Mouse (Mus musculus) CH12.LX (cell line): Measurements from ENCODE around the gene 2310033P09Rik. TPM values are rescaled to one million over a fixed set of nuclear protein-coding genes. Genes with fewer than 3 reads are reported as not detected.

Source experiments
- DNase-seq: peaks from one replicate; pipeline ENCODE4 v3.0.0-alpha.2; 2013; ENCODE audit errors: extremely low read depth
- H3K27ac ChIP-seq: 2 replicates; pipeline ENCODE4 v1.5.1; 2012; ENCODE audit warnings: low read depth, mild to moderate bottlenecking, control low read depth, moderate library complexity; ENCODE audit not compliant: insufficient read depth
- H3K27me3 ChIP-seq: replicated peaks from 2 replicates; pipeline ENCODE3; 2012; ENCODE audit warnings: inconsistent platforms
- H3K36me3 ChIP-seq, 2 experiments: replicated peaks in 1 of 2; 2 replicates each; pipeline versions ENCODE3 to v1.6.1; 2012; ENCODE audit warnings: inconsistent platforms in 1 of 2, low read length in 1 of 2, mild to moderate bottlenecking in 1 of 2, mixed read lengths in 1 of 2, moderate library complexity in 1 of 2; ENCODE audit not compliant: control insufficient read depth in 1 of 2, insufficient read depth in 1 of 2
- H3K4me1 ChIP-seq, 2 experiments: 2 replicates each; pipeline ENCODE4 v1.6.1; 2012; ENCODE audit warnings: inconsistent platforms in 1 of 2, moderate library complexity in 1 of 2; ENCODE audit not compliant: insufficient read depth in 2 of 2, control insufficient read depth in 1 of 2
- H3K4me2 ChIP-seq: 2 replicates; pipeline ENCODE4 v1.6.1; 2012; ENCODE audit warnings: low read depth, mild to moderate bottlenecking, control low read depth; ENCODE audit not compliant: poor library complexity, insufficient read depth, severe bottlenecking
- H3K4me3 ChIP-seq, 3 experiments: fragments of 150-350 bp in 1 of 3; sonication (generic) in 1 of 3; replicated peaks in 1 of 3; 2 replicates each; pipeline versions ENCODE3 to v1.5.1; 2011 to 2012; ENCODE audit warnings: low read depth in 2 of 3, low read length in 2 of 3, mild to moderate bottlenecking in 2 of 3, moderate library complexity in 2 of 3, control low read depth in 1 of 3, improper control_type of control experiment in 1 of 3, inconsistent platforms in 1 of 3, mixed read lengths in 1 of 3; ENCODE audit not compliant: poor library complexity in 1 of 3
- H3K79me2 ChIP-seq: replicated peaks from 2 replicates; pipeline ENCODE4 v1.6.1; 2012; ENCODE audit warnings: mild to moderate bottlenecking, moderate library complexity; ENCODE audit not compliant: control insufficient read depth, poor library complexity, insufficient read depth, severe bottlenecking; ENCODE audit errors: extremely low read depth
- H3K9ac ChIP-seq: 2 replicates; pipeline ENCODE4 v1.6.1; 2012; ENCODE audit warnings: low read depth, mild to moderate bottlenecking, control low read depth, moderate library complexity; ENCODE audit not compliant: insufficient read depth
- H3K9me3 ChIP-seq: replicated peaks from 2 replicates; pipeline ENCODE3; 2012; ENCODE audit warnings: low read length, inconsistent platforms, mixed read lengths
- BHLHE40 ChIP-seq: IDR thresholded peaks from 2 replicates; pipeline ENCODE4 v1.6.1; 2011; ENCODE audit warnings: mild to moderate bottlenecking, low read depth, low read length, improper control_type of control experiment
- CTCF ChIP-seq, 2 experiments: IDR thresholded peaks in 1 of 2; conservative IDR thresholded peaks in 1 of 2; 2 replicates each; pipeline ENCODE4 v1.5.1; 2011 to 2012; ENCODE audit warnings: low read depth in 2 of 2, low read length in 2 of 2, improper control_type of control experiment in 1 of 2, inconsistent platforms in 1 of 2, mild to moderate bottlenecking in 1 of 2, moderate library complexity in 1 of 2
- EP300 ChIP-seq: IDR thresholded peaks from 2 replicates; pipeline ENCODE4 v1.6.1; 2011; ENCODE audit warnings: low read length, improper control_type of control experiment
- ETS1 ChIP-seq: conservative IDR thresholded peaks from 2 replicates; pipeline ENCODE4 v1.6.1; 2012; ENCODE audit warnings: low read depth, mild to moderate bottlenecking, inconsistent platforms, low read length, improper control_type of control experiment, moderate library complexity
- GABPA ChIP-seq: IDR thresholded peaks from 2 replicates; pipeline ENCODE4 v1.6.1; 2012; ENCODE audit warnings: low read depth, low read length, improper control_type of control experiment, inconsistent platforms; ENCODE audit not compliant: insufficient replicate concordance
- HCFC1 ChIP-seq: IDR thresholded peaks from 2 replicates; pipeline ENCODE4 v1.6.1; 2012; ENCODE audit warnings: low read depth, mild to moderate bottlenecking, inconsistent platforms, low read length, improper control_type of control experiment
- IRF4 ChIP-seq: IDR thresholded peaks from 2 replicates; pipeline ENCODE4 v1.6.1; 2014; ENCODE audit warnings: low read depth, mild to moderate bottlenecking, inconsistent platforms, low read length, improper control_type of control experiment
- JUN ChIP-seq: IDR thresholded peaks from 2 replicates; pipeline ENCODE4 v1.6.1; 2011; ENCODE audit warnings: low read depth, mild to moderate bottlenecking, low read length, improper control_type of control experiment, moderate library complexity; ENCODE audit not compliant: insufficient read depth
- JUND ChIP-seq: conservative IDR thresholded peaks from 2 replicates; pipeline ENCODE4 v1.6.1; 2011; ENCODE audit warnings: low read depth, low read length, improper control_type of control experiment
- MAX ChIP-seq: IDR thresholded peaks from 2 replicates; pipeline ENCODE4 v1.6.1; 2011; ENCODE audit warnings: low read length, improper control_type of control experiment
- MEF2A ChIP-seq: IDR thresholded peaks from 2 replicates; pipeline ENCODE4 v1.6.1; 2014; ENCODE audit warnings: low read depth, mild to moderate bottlenecking, inconsistent platforms, low read length, improper control_type of control experiment, borderline replicate concordance
- MXI1 ChIP-seq: IDR thresholded peaks from 2 replicates; pipeline ENCODE4 v1.6.1; 2011; ENCODE audit warnings: mild to moderate bottlenecking, low read depth, low read length, improper control_type of control experiment
- MYC ChIP-seq: IDR thresholded peaks from 2 replicates; pipeline ENCODE4 v1.6.1; 2011; ENCODE audit warnings: low read depth, mild to moderate bottlenecking, improper control_type of control experiment, low read length
- NELFE ChIP-seq: IDR thresholded peaks from 2 replicates; pipeline ENCODE4 v1.6.1; 2011; ENCODE audit warnings: low read depth, low read length, improper control_type of control experiment
- NRF1 ChIP-seq: IDR thresholded peaks from 2 replicates; pipeline ENCODE4 v1.6.1; 2014; ENCODE audit warnings: low read depth, mild to moderate bottlenecking, inconsistent platforms, low read length, improper control_type of control experiment, moderate library complexity
- PAX5 ChIP-seq: IDR thresholded peaks from 2 replicates; pipeline ENCODE4 v1.6.1; 2012; ENCODE audit warnings: low read length, inconsistent platforms, mixed read lengths
- POLR2A ChIP-seq: IDR thresholded peaks from 2 replicates; pipeline ENCODE4 v1.6.1; 2011; ENCODE audit warnings: low read depth, mild to moderate bottlenecking, improper control_type of control experiment, low read length
- POLR2AphosphoS2 ChIP-seq: IDR thresholded peaks from 2 replicates; pipeline ENCODE4 v1.6.1; 2011; ENCODE audit warnings: low read depth, low read length, improper control_type of control experiment
- RAD21 ChIP-seq: IDR thresholded peaks from 2 replicates; pipeline ENCODE4 v1.6.1; 2011; ENCODE audit warnings: low read depth, mild to moderate bottlenecking, low read length, improper control_type of control experiment, moderate library complexity
- SIN3A ChIP-seq: IDR thresholded peaks from 2 replicates; pipeline ENCODE4 v1.6.1; 2012; ENCODE audit warnings: low read length, improper control_type of control experiment, inconsistent platforms
- SMC3 ChIP-seq: IDR thresholded peaks from 2 replicates; pipeline ENCODE4 v1.6.1; 2011; ENCODE audit warnings: low read depth, low read length, improper control_type of control experiment
- TBP ChIP-seq: conservative IDR thresholded peaks from 2 replicates; pipeline ENCODE4 v1.6.1; 2011; ENCODE audit warnings: low read depth, low read length, improper control_type of control experiment
- TCF12 ChIP-seq: IDR thresholded peaks from 2 replicates; pipeline ENCODE4 v1.6.1; 2014; ENCODE audit warnings: low read depth, mild to moderate bottlenecking, inconsistent platforms, low read length, improper control_type of control experiment
- USF1 ChIP-seq: IDR thresholded peaks from 2 replicates; pipeline ENCODE4 v1.6.1; 2014; ENCODE audit warnings: low read depth, mild to moderate bottlenecking, inconsistent platforms, low read length, improper control_type of control experiment
- USF2 ChIP-seq: conservative IDR thresholded peaks from 2 replicates; pipeline ENCODE4 v1.6.1; 2011; ENCODE audit warnings: low read depth, low read length, improper control_type of control experiment
- ZC3H11A ChIP-seq: IDR thresholded peaks from 2 replicates; pipeline ENCODE4 v1.6.1; 2012; ENCODE audit warnings: low read depth, mild to moderate bottlenecking, inconsistent platforms, low read length, improper control_type of control experiment
- ZMIZ1 ChIP-seq: IDR thresholded peaks from 2 replicates; pipeline ENCODE4 v1.6.1; 2012; ENCODE audit warnings: low read depth, mild to moderate bottlenecking, inconsistent platforms, low read length, improper control_type of control experiment
- dilution Hi-C: fragments of 300-500 bp; cut with MboI; formaldehyde crosslinking; loops from 2 replicates; pipeline ENCODE4 v1.14.3; 2020; ENCODE audit warnings: low sequenced_read_pairs; ENCODE audit not compliant: extremely low pct_unique_long_range_greater_than_20kb, extremely low pct_ligation_motif_present
- in situ Hi-C: fragments of 300-500 bp; cut with MboI; formaldehyde crosslinking; loops from 3 replicates; pipeline ENCODE4 v1.14.3; 2019; ENCODE audit warnings: low sequenced_read_pairs, low pct_ligation_motif_present, low pct_unique_long_range_greater_than_20kb, mixed read lengths
- polyA plus RNA-seq: library from polyadenylated mRNA; unstranded; fragments of >175 nt; gene quantifications from 2 replicates; pipeline ENCODE4 v1.2.1, GENCODE M21; 2012; ENCODE audit warnings: low read depth; ENCODE audit not compliant: insufficient read length
- total RNA-seq, 2 experiments: library from RNA; depleted of rRNA; stranded (reverse); fragments of 300-350 nt in 1 of 2; fragments of >200 nt in 1 of 2; gene quantifications; 2 replicates each; pipeline ENCODE4 v1.2.3; 2012 to 2014

The 2310033P09Rik gene
- total and polyA plus RNA-seq, 3 experiments, result 7.9 to 44.1 (median 15.3) TPM

- no peaks in the 10 kb centered on the region for H3K36me3 ChIP-seq
- no peaks in the 10 kb centered on the region for H3K9me3 ChIP-seq
- DNase-seq, result no peak
- no peak overlapping the region for H3K27ac ChIP-seq
- peaks cover 14% of the 10 kb centered on the region for H3K27me3 ChIP-seq
- H3K4me1 ChIP-seq, result peaks cover 3 to 19% of the 10 kb centered on the region in 2 experiments; a peak in 2 of 4 replicates
- in situ Hi-C loops (no loop called here), dilution Hi-C loops (no loop called here)
- H3K9ac ChIP-seq, result no peak overlapping the region
- peaks cover 2% of the 10 kb centered on the region for H3K79me2 ChIP-seq
- H3K4me2 ChIP-seq, result no peak overlapping the region
- no peak for TF ChIP-seq MAX
- TF ChIP-seq CTCF (conservative IDR thresholded peaks at IDR 0.05 in 1 of 2, IDR thresholded peaks at IDR 0.05 in 1 of 2; ENCODE audit: low read depth in 2 of 2, low read length in 2 of 2), result peak in 1 of 2 experiments; percentile 41; a peak in 2 of 4 replicates
- peak; percentile 3 for TF ChIP-seq RAD21
- H3K4me3 ChIP-seq, result no peak overlapping the region
These were observed 24.7 kb downstream of the 2310033P09Rik start for GRCm38 (mm10) chr11:59232797-59233196.

GRCm38 (mm10) chr11:59238525-59239427, 30.7 kb downstream of the 2310033P09Rik start:
- Histone ChIP-seq H3K27me3 (peaks cover 69% of the 10 kb centered on the region), H3K9me3 (no peaks in the 10 kb centered on the region), H3K4me1 (peaks cover 0 to 12% of the 10 kb centered on the region in 2 experiments; a peak in 2 of 4 replicates), H3K36me3 (no peaks in the 10 kb centered on the region), H3K9ac (no peak overlapping the region), H3K4me2 (0 out of 2 replicates have a peak overlapping the region, but pooled peaks have one; percentile 0), H3K4me3 (no peak overlapping the region), H3K27ac (no peak overlapping the region), H3K79me2 (no peaks in the 10 kb centered on the region)
- DNase-seq, result peak; percentile 39
- TF ChIP-seq MAX (peak; percentile 88), NRF1 (0 out of 2 replicates have a peak, but pooled peaks have one; percentile 13), ZC3H11A (no peak), POLR2A (no peak), JUND (no peak), EP300 (no peak), PAX5 (no peak), HCFC1 (no peak), USF2 (peak; percentile 95), RAD21 (peak; percentile 76), POLR2AphosphoS2 (no peak), ZMIZ1 (no peak), SMC3 (peak; percentile 61), USF1 (peak; percentile 96), MEF2A (no peak), MYC (no peak), BHLHE40 (peak; percentile 89), TCF12 (peak; percentile 23; the same call in 1 of the 2 replicates), CTCF (conservative IDR thresholded peaks at IDR 0.05 in 1 of 2, IDR thresholded peaks at IDR 0.05 in 1 of 2; ENCODE audit: low read depth in 2 of 2, low read length in 2 of 2) (peak in 1 of 2 experiments; percentile 87; a peak in 2 of 4 replicates), NELFE (no peak), SIN3A (no peak), ETS1 (no peak), MXI1 (no peak), IRF4 (no peak), TBP (no peak), GABPA (no peak), JUN (no peak)
- dilution Hi-C loops (no loop called here), in situ Hi-C loops (no loop called here)
